Mouse (Mus musculus) MEL (cell line): ENCODE data around the gene Cep72. TPM values are rescaled to one million over a fixed set of nuclear protein-coding genes. Genes with fewer than 3 reads are reported as not detected.
"Not testable (repeated sequence)": the region's sequence is repeated elsewhere in the genome, so short reads cannot be mapped to it uniquely, and the experiment has no call there.

Source experiments
- DNase-seq: peaks from one replicate; pipeline ENCODE4 v3.0.0; 2011; ENCODE audit warnings: low read depth, low spot score
- H3K27ac ChIP-seq: 2 replicates; pipeline ENCODE4 v1.5.1; 2012; ENCODE audit warnings: low read depth, mild to moderate bottlenecking, control low read depth, low read length, moderate library complexity; ENCODE audit not compliant: control insufficient read depth
- H3K27me3 ChIP-seq, 2 experiments: fragments of 150-350 bp in 1 of 2; sonication (generic) in 1 of 2; 2 replicates each; pipeline ENCODE4 v1.6.1; 2012; ENCODE audit warnings: low read length in 2 of 2, mild to moderate bottlenecking in 2 of 2, improper control_type of control experiment in 1 of 2, moderate library complexity in 1 of 2; ENCODE audit not compliant: insufficient read depth in 2 of 2, control insufficient read depth in 1 of 2
- H3K36me3 ChIP-seq, 2 experiments: 2 replicates each; pipeline ENCODE4 v1.6.1; 2012 to 2014; ENCODE audit warnings: low read length in 2 of 2, improper control_type of control experiment in 1 of 2, inconsistent platforms in 1 of 2, mild to moderate bottlenecking in 1 of 2; ENCODE audit not compliant: insufficient read depth in 2 of 2, control insufficient read depth in 1 of 2
- H3K4me1 ChIP-seq, 2 experiments: fragments of 150-350 bp in 1 of 2; sonication (generic) in 1 of 2; 2 replicates each; pipeline ENCODE4 v1.6.1; 2012; ENCODE audit warnings: low read length in 2 of 2, improper control_type of control experiment in 1 of 2, mild to moderate bottlenecking in 1 of 2; ENCODE audit not compliant: insufficient read depth in 2 of 2, control insufficient read depth in 1 of 2
- H3K4me3 ChIP-seq, 2 experiments: fragments of 150-350 bp in 1 of 2; sonication (generic) in 1 of 2; 2 replicates each; pipeline ENCODE4 v1.5.1; 2012; ENCODE audit warnings: low read depth in 2 of 2, low read length in 2 of 2, mild to moderate bottlenecking in 2 of 2, moderate library complexity in 2 of 2, control low read depth in 1 of 2, improper control_type of control experiment in 1 of 2; ENCODE audit not compliant: control insufficient read depth in 1 of 2, insufficient read depth in 1 of 2
- H3K79me2 ChIP-seq: 2 replicates; pipeline ENCODE4 v1.6.1; 2012; ENCODE audit warnings: mild to moderate bottlenecking, low read length, moderate library complexity; ENCODE audit not compliant: control insufficient read depth, poor library complexity, insufficient read depth
- H3K9ac ChIP-seq: 2 replicates; pipeline ENCODE4 v1.6.1; 2012; ENCODE audit warnings: low read depth, mild to moderate bottlenecking, control low read depth, low read length, moderate library complexity; ENCODE audit not compliant: control insufficient read depth, poor library complexity, severe bottlenecking
- H3K9me3 ChIP-seq: fragments of 150-350 bp; sonication (generic); replicated peaks from 2 replicates; pipeline ENCODE4 v1.6.1; 2012; ENCODE audit warnings: mild to moderate bottlenecking, low read length, improper control_type of control experiment, moderate library complexity; ENCODE audit not compliant: insufficient read depth
- CTCF ChIP-seq, 3 experiments: IDR thresholded peaks in 2 of 3; conservative IDR thresholded peaks in 1 of 3; 2 replicates each; pipeline ENCODE4 v1.5.1; 2011 to 2012; ENCODE audit warnings: low read length in 3 of 3, low read depth in 2 of 3, mild to moderate bottlenecking in 2 of 3, improper control_type of control experiment in 1 of 3, inconsistent platforms in 1 of 3, mixed read lengths in 1 of 3, moderate library complexity in 1 of 3; ENCODE audit not compliant: control insufficient read depth in 1 of 3, insufficient read depth in 1 of 3, poor library complexity in 1 of 3, severe bottlenecking in 1 of 3
- ELF1 ChIP-seq: IDR thresholded peaks from 2 replicates; pipeline ENCODE4 v1.6.1; 2014; ENCODE audit warnings: low read depth, mild to moderate bottlenecking, inconsistent platforms, low read length, improper control_type of control experiment, moderate library complexity
- ETS1 ChIP-seq: IDR thresholded peaks from 2 replicates; pipeline ENCODE4 v1.6.1; 2012; ENCODE audit warnings: low read depth, mild to moderate bottlenecking, inconsistent platforms, low read length, improper control_type of control experiment, moderate library complexity
- GABPA ChIP-seq: IDR thresholded peaks from 2 replicates; pipeline ENCODE4 v1.6.1; 2012; ENCODE audit warnings: low read depth, mild to moderate bottlenecking, inconsistent platforms, low read length, improper control_type of control experiment, moderate library complexity
- GATA1 ChIP-seq: IDR thresholded peaks from 2 replicates; pipeline ENCODE4 v1.6.1; 2011; ENCODE audit warnings: low read depth, low read length, improper control_type of control experiment
- HCFC1 ChIP-seq: IDR thresholded peaks from 2 replicates; pipeline ENCODE4 v1.6.1; 2012; ENCODE audit warnings: low read depth, mild to moderate bottlenecking, inconsistent platforms, low read length, improper control_type of control experiment, moderate library complexity
- JUND ChIP-seq: IDR thresholded peaks from 2 replicates; pipeline ENCODE4 v1.6.1; 2011; ENCODE audit warnings: low read depth, mild to moderate bottlenecking, improper control_type of control experiment, low read length
- MAX ChIP-seq: IDR thresholded peaks from 2 replicates; pipeline ENCODE4 v1.6.1; 2011; ENCODE audit warnings: low read length, improper control_type of control experiment
- MXI1 ChIP-seq: IDR thresholded peaks from 2 replicates; pipeline ENCODE4 v1.6.1; 2011; ENCODE audit warnings: mild to moderate bottlenecking, low read depth, low read length, improper control_type of control experiment
- POLR2AphosphoS2 ChIP-seq: IDR thresholded peaks from 2 replicates; pipeline ENCODE4 v1.6.1; 2011; ENCODE audit warnings: low read length, improper control_type of control experiment
- RCOR1 ChIP-seq: IDR thresholded peaks from 2 replicates; pipeline ENCODE4 v1.6.1; 2012; ENCODE audit warnings: low read depth, mild to moderate bottlenecking, inconsistent platforms, low read length, improper control_type of control experiment
- SIN3A ChIP-seq: IDR thresholded peaks from 2 replicates; pipeline ENCODE4 v1.6.1; 2012; ENCODE audit warnings: low read length, improper control_type of control experiment, inconsistent platforms
- SMC3 ChIP-seq: IDR thresholded peaks from 2 replicates; pipeline ENCODE4 v1.6.1; 2011; ENCODE audit warnings: low read depth, low read length, improper control_type of control experiment
- USF1 ChIP-seq: IDR thresholded peaks from 2 replicates; pipeline ENCODE4 v1.6.1; 2014; ENCODE audit warnings: low read depth, mild to moderate bottlenecking, inconsistent platforms, low read length, improper control_type of control experiment, moderate library complexity
- USF2 ChIP-seq, 2 experiments: IDR thresholded peaks; 2 replicates each; pipeline ENCODE4 v1.6.1; 2011 to 2012; ENCODE audit warnings: improper control_type of control experiment in 2 of 2, low read length in 2 of 2, borderline replicate concordance in 1 of 2, inconsistent platforms in 1 of 2, low read depth in 1 of 2, mild to moderate bottlenecking in 1 of 2; ENCODE audit not compliant: insufficient read depth in 1 of 2
- ZNF384 ChIP-seq: IDR thresholded peaks from 2 replicates; pipeline ENCODE4 v1.6.1; 2012; ENCODE audit warnings: low read depth, mild to moderate bottlenecking, inconsistent platforms, low read length, improper control_type of control experiment
- polyA plus RNA-seq, 2 experiments: library from polyadenylated mRNA; stranded (reverse) in 1 of 2; unstranded in 1 of 2; fragments of >175 nt in 1 of 2; fragments of >200 nt in 1 of 2; gene quantifications; 2 replicates each; pipeline versions ENCODE4 v1.2.1 to v1.2.4; 2012; ENCODE audit warnings: low replicate concordance in 2 of 2, low read depth in 1 of 2; ENCODE audit not compliant: insufficient read length in 2 of 2, insufficient read depth in 1 of 2, missing spikeins in 1 of 2
- total RNA-seq: library from RNA; depleted of rRNA; stranded (reverse); fragments of 300-350 nt; gene quantifications from 2 replicates; pipeline ENCODE4 v1.2.3, GENCODE M21; 2012

Gene Cep72
- total and polyA plus RNA-seq, 3 experiments: 2.2 to 7.0 TPM; not detected in 1

DNA sequence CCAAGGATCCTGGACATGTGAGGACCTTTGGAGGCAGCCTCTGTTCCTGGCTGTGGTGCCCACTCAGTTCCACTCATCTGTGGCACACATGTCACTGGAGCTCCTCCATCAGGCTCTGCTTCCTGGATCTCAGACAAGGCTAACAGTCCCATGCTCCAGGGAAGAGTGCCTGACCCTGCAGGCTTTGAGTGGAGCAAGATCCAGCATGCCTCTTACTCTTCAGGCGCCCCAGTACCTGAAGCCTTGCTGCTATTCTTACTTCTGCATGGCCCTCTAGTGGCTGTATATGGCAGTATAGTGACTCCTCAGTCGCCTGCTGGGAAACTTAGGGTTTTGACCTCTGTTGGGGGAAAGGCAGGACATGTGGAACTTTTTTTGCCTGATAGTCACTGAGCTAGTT, 35.9 kb downstream of the Cep72 start (continued):
- TF ChIP-seq SMC3 (peak; percentile 83), CTCF (IDR thresholded peaks at IDR 0.05 in 2 of 3, conservative IDR thresholded peaks at IDR 0.05 in 1 of 3; ENCODE audit: control insufficient read depth in 1 of 3, insufficient read depth in 1 of 3, low read depth in 2 of 3, low read length in 3 of 3, poor library complexity in 1 of 3, severe bottlenecking in 1 of 3) (peak; percentile 52 to 70 (median 60)), JUND (no peak), ZNF384 (no peak), POLR2AphosphoS2 (no peak), USF2 (IDR thresholded peaks at IDR 0.05; ENCODE audit: borderline replicate concordance in 1 of 2, insufficient read depth in 1 of 2, low read depth in 1 of 2, low read length in 2 of 2) (no peak), RCOR1 (no peak), MAX (no peak), MXI1 (no peak), HCFC1 (no peak), GABPA (no peak), ETS1 (no peak)

DNA sequence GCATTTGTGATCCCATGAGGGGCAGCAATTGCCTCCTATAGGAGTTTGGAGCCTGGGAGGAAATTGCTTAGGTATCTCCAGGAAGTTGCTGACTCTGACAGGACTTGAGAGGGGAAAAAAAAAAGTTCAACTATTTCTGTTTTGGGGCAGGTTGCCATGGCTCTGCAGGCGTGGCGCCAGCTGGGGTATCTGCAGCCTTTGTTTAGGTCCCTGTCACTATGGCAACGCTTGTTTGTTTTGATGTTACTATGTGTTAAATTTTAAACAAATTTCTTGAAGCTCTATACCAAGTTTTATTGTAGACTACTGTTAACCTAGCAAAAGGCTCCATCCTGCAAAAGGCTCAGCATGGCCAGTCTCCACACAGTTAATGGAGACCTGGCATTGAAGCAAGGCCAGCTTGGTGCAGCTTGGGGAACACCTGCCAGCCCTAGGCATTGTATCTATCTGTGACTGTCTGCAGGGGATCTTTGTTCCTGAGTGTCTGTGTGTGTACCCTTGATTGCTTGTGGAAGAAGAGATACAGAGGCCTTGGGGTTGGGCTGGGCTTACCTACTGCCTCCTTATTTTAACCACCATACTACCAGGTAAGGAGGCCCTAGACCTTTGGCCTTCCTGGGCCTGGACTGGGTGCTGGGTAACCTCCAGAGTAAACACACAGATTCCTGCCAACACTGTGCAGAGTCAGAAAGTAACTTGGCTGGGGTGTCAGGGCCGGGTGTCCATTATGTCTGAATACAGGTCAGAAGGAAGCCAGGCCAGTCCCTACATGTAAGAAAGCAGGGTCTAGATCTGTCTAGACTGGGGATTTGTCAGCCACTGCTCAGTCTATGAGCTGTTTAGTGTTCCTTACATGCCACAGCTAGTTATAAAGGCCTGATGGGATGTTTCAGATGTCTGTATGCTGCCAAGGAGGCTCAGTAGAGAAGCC, 36.7 kb downstream of the Cep72 start:
- H3K4me3 ChIP-seq: no peak overlapping the region
- H3K27ac ChIP-seq: no peak overlapping the region
- no peaks in the 10 kb centered on the region for H3K4me1 ChIP-seq
- H3K79me2 ChIP-seq: no peaks in the 10 kb centered on the region
- peak; percentile 13 for DNase-seq
- H3K9ac ChIP-seq: no peak overlapping the region
- no peak for TF ChIP-seq ETS1
- no peak for TF ChIP-seq SIN3A
- no peak for TF ChIP-seq RCOR1
- no peak for TF ChIP-seq USF1
- no peak for TF ChIP-seq ELF1
- TF ChIP-seq GATA1: no peak
- no peaks in the 10 kb centered on the region for H3K27me3 ChIP-seq
- no peaks in the 10 kb centered on the region for H3K9me3 ChIP-seq
- no peaks in the 10 kb centered on the region for H3K36me3 ChIP-seq

DNA sequence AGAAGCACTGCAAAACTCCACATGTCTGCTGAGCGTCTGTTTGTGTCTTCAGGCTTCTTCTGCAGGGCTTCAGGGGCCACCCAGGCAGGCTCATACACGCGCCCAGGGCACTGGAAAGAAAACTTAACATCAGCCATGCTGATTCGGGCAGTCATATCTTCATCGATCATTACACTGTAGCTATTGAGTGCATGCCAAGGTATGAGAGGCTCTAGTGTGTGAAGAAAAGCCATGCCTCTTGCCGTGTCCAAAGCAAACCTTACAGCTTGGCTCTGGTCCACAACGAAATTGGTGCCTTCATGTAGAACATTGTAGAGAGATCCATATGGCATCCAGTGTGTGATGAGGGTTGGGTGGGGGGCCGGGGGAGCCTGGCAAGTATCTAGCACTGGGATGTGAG, 43.1 kb downstream of the Cep72 start:
- H3K27me3 ChIP-seq, DNase-seq, H3K4me3 ChIP-seq, H3K36me3 ChIP-seq, H3K27ac ChIP-seq, H3K79me2 ChIP-seq, H3K4me1 ChIP-seq, H3K9ac ChIP-seq, H3K9me3 ChIP-seq: not testable (repeated sequence)
